In genomic region chr11:94389021-94389420, GRCm38 (mm10) we compare ENCODE assay signal across 19 mouse cellular contexts. TPM values are rescaled to one million over a fixed set of nuclear protein-coding genes. Genes with fewer than 3 reads are reported as not detected.
DNase-seq lines count a peak whose midpoint lies in the region; ATAC-seq and TF ChIP-seq lines count a peak whose summit lies in the region.
"Had no signal": no experiment of that assay in that cellular context is flagged by ENCODE, and none has a peak within 500 bp of the region (broad histone marks: within the 10 kb centered on the region; RNA-seq: fewer than 3 reads in every experiment).

No protein-coding gene starts in this region.

- no peak overlapping the region for H3K9ac ChIP-seq in liver, adult 2 months (ENCODE audit: low read depth, low read length)
- no peak overlapping the region for H3K9ac ChIP-seq in liver, embryonic 11.5 days (ENCODE audit: low read depth, low read length)
- no peak overlapping the region for H3K9ac ChIP-seq in neural tube, embryonic 11.5 days (ENCODE audit: low read length)
- H3K9ac ChIP-seq in neural tube, embryonic 15.5 days (replicated peaks): no peak overlapping the region
- H3K9ac ChIP-seq: embryonic facial prominence, embryonic 12.5 days; forebrain, embryonic 13.5 days; forebrain, embryonic 15.5 days had no signal

- no peak for TF ChIP-seq POLR2A in liver, adult 2 months (IDR thresholded peaks at IDR 0.05; ENCODE audit: extremely low read depth, insufficient read depth, low read length)
- no peak for TF ChIP-seq POLR2A in small intestine, adult 2 months (IDR thresholded peaks at IDR 0.05; ENCODE audit: low read depth, low read length)

- no peak overlapping the region for H3K4me2 ChIP-seq in liver, embryonic 11.5 days
- no peak overlapping the region for H3K4me2 ChIP-seq in neural tube, embryonic 11.5 days (ENCODE audit: low read depth)
- H3K4me2 ChIP-seq in neural tube, embryonic 15.5 days: no peak overlapping the region
- H3K4me2 ChIP-seq: embryonic facial prominence, embryonic 12.5 days; forebrain, embryonic 13.5 days; forebrain, embryonic 15.5 days had no signal

- H3K79me2 ChIP-seq in liver, adult 2 months (ENCODE audit: control insufficient read depth, insufficient read depth, low read length): peaks cover 12% of the 10 kb centered on the region; the same call in 1 of the 2 replicates

- peaks cover 22% of the 10 kb centered on the region for H3K4me1 ChIP-seq in liver, adult 2 months (ENCODE audit: control insufficient read depth, insufficient read depth, low read length)
- peaks cover 6% of the 10 kb centered on the region; the same call in 1 of the 2 replicates for H3K4me1 ChIP-seq in liver, embryonic 11.5 days (replicated peaks; ENCODE audit: control insufficient read depth, insufficient read depth, low read length)
- peaks cover 10% of the 10 kb centered on the region for H3K4me1 ChIP-seq in neural tube, embryonic 11.5 days (ENCODE audit: control insufficient read depth, insufficient read depth, low read length)
- H3K4me1 ChIP-seq in neural tube, embryonic 15.5 days: peaks cover 17% of the 10 kb centered on the region
- peaks cover 42% of the 10 kb centered on the region for H3K4me1 ChIP-seq in small intestine, adult 2 months (ENCODE audit: control insufficient read depth, insufficient read depth, insufficient read length, low read length)
- H3K4me1 ChIP-seq: forebrain, embryonic 15.5 days had no signal

- no peaks in the 10 kb centered on the region for H3K27me3 ChIP-seq in liver, adult 2 months (ENCODE audit: control insufficient read depth, insufficient read depth, low read length)
- peaks cover 18% of the 10 kb centered on the region for H3K27me3 ChIP-seq in liver, embryonic 11.5 days (replicated peaks; ENCODE audit: control insufficient read depth, insufficient read depth, low read length)
- peaks cover 6% of the 10 kb centered on the region; the same call in 1 of the 2 replicates for H3K27me3 ChIP-seq in neural tube, embryonic 11.5 days (ENCODE audit: control insufficient read depth, insufficient read depth, low read length)
- H3K27me3 ChIP-seq in neural tube, embryonic 15.5 days (replicated peaks): 0 out of 2 replicates have a peak, but pooled peaks cover 5% of the 10 kb centered on the region
- H3K27me3 ChIP-seq in small intestine, adult 2 months (ENCODE audit: control insufficient read depth, insufficient read depth, low read length): no peaks in the 10 kb centered on the region
- H3K27me3 ChIP-seq: CH12.LX, Patski had no signal

- peak overlapping the region; percentile 58 for H3K27ac ChIP-seq in liver, adult 2 months (replicated peaks; ENCODE audit: insufficient read depth, low read depth, low read length)
- no peak overlapping the region for H3K27ac ChIP-seq in liver, embryonic 11.5 days (ENCODE audit: low read depth, low read length)
- no peak overlapping the region for H3K27ac ChIP-seq in neural tube, embryonic 11.5 days (ENCODE audit: low read depth, low read length)
- H3K27ac ChIP-seq in neural tube, embryonic 15.5 days (replicated peaks): no peak overlapping the region
- H3K27ac ChIP-seq in small intestine, adult 2 months (ENCODE audit: insufficient read depth, low read depth, low read length): peak overlapping the region; percentile 91; the same call in 1 of the 2 replicates
- H3K27ac ChIP-seq: embryonic facial prominence, embryonic 10.5 days; embryonic facial prominence, embryonic 12.5 days; forebrain, embryonic 13.5 days; forebrain, embryonic 15.5 days had no signal

- H3K36me3 ChIP-seq in liver, adult 2 months (ENCODE audit: control insufficient read depth, insufficient read depth, low read length): no peaks in the 10 kb centered on the region
- no peaks in the 10 kb centered on the region for H3K36me3 ChIP-seq in liver, embryonic 11.5 days (ENCODE audit: control insufficient read depth, insufficient read depth, low read length)
- H3K36me3 ChIP-seq in neural tube, embryonic 11.5 days (ENCODE audit: control insufficient read depth, insufficient read depth, low read length): no peaks in the 10 kb centered on the region
- H3K36me3 ChIP-seq in neural tube, embryonic 15.5 days: no peaks in the 10 kb centered on the region
- H3K36me3 ChIP-seq in small intestine, adult 2 months (ENCODE audit: control insufficient read depth, insufficient read depth, low read length): no peaks in the 10 kb centered on the region
- H3K36me3 ChIP-seq: embryonic facial prominence, embryonic 10.5 days; embryonic facial prominence, embryonic 12.5 days; forebrain, embryonic 15.5 days; G1E had no signal

- DNase-seq in liver, adult 2 months (ENCODE audit: extremely low read depth, low read depth, low spot score): peak; percentile 100
- DNase-seq in liver, embryonic 11.5 days (ENCODE audit: low spot score): no peak
- peak; percentile 1 for DNase-seq in neural tube, embryonic 11.5 days (ENCODE audit: low spot score)
- no peak for DNase-seq in left cerebral cortex, adult 18-20 months (ENCODE audit: low spot score in 2 of 2)
- DNase-seq: adrenal gland, adult 8-10 months; adrenal gland, postnatal 14 days; adrenal gland, postnatal 36 days; B cell, adult 2 months had no signal

- H3K9me3 ChIP-seq in liver, embryonic 11.5 days (ENCODE audit: control insufficient read depth, low read length): no peaks in the 10 kb centered on the region
- H3K9me3 ChIP-seq in neural tube, embryonic 11.5 days (ENCODE audit: control insufficient read depth, low read length): no peaks in the 10 kb centered on the region
- H3K9me3 ChIP-seq in neural tube, embryonic 15.5 days (replicated peaks): no peaks in the 10 kb centered on the region
- H3K9me3 ChIP-seq: embryonic facial prominence, embryonic 10.5 days; embryonic facial prominence, embryonic 12.5 days; forebrain, embryonic 13.5 days; forebrain, embryonic 15.5 days; G1E had no signal

- WGBS in liver, adult 2 months: 17% methylated on average over 4 of the region's 4 CpGs
- 71% methylated on average over 4 of the region's 4 CpGs for WGBS in liver, embryonic 11.5 days
- WGBS in neural tube, embryonic 11.5 days: 89% methylated on average over 4 of the region's 4 CpGs
- 86% methylated on average over 4 of the region's 4 CpGs for WGBS in neural tube, embryonic 15.5 days
- WGBS in small intestine, adult 2 months: 78% methylated on average over 4 of the region's 4 CpGs

- ATAC-seq in liver, embryonic 11.5 days (replicated peaks; ENCODE audit: low FRiP score): no peak
- ATAC-seq in neural tube, embryonic 11.5 days (ENCODE audit: insufficient read depth, low FRiP score, low TSS enrichment): no peak
- no peak for ATAC-seq in neural tube, embryonic 15.5 days (ENCODE audit: low FRiP score)
- ATAC-seq: activated CD4-positive, CD25-positive, alpha-beta regulatory T cell, adult 4 months; CD4-positive, CD25-positive, alpha-beta regulatory T cell, adult 4 months; forebrain, embryonic 13.5 days; forebrain, embryonic 15.5 days; Patski had no signal

- no peak for TF ChIP-seq CTCF in liver, adult 2 months (IDR thresholded peaks at IDR 0.05; ENCODE audit: low read depth, low read length)
- TF ChIP-seq CTCF in small intestine, adult 2 months (IDR thresholded peaks at IDR 0.05; ENCODE audit: extremely low read depth, insufficient read length, insufficient replicate concordance, low read depth, low read length): no peak

- H3K4me3 ChIP-seq in liver, adult 2 months (ENCODE audit: insufficient read depth, low read depth, low read length): no peak overlapping the region
- H3K4me3 ChIP-seq in liver, embryonic 11.5 days (ENCODE audit: low read depth, low read length): no peak overlapping the region
- no peak overlapping the region for H3K4me3 ChIP-seq in neural tube, embryonic 11.5 days (ENCODE audit: low read depth, low read length)
- H3K4me3 ChIP-seq in neural tube, embryonic 15.5 days (replicated peaks): no peak overlapping the region
- no peak overlapping the region for H3K4me3 ChIP-seq in small intestine, adult 2 months (ENCODE audit: low read depth, low read length)
- H3K4me3 ChIP-seq: embryonic facial prominence, embryonic 10.5 days; embryonic facial prominence, embryonic 12.5 days; forebrain, embryonic 13.5 days; forebrain, embryonic 15.5 days had no signal

RNA-seq across cellular contexts. Expression of gene Abcc3, which starts 3.8 kb away (rescaled TPM):
- total RNA-seq in liver, adult 2 months (2014; rRNA removed): 180 and 280 TPM in 2 replicates
- polyA plus RNA-seq in liver, adult 2 months (2012; rRNA removed): 251 and 292 TPM in 2 replicates
- polyA plus RNA-seq in liver, embryonic 11.5 days (2014; fragmentation: Nextera tagmentation; extraction: Ambion mirVana): 3.2 and 6.0 TPM in 2 replicates
- polyA plus RNA-seq in neural tube, embryonic 11.5 days (2014; fragmentation: Nextera tagmentation; extraction: Ambion mirVana): 0.60 and 1.2 TPM in 2 replicates
- 1.1 and 1.7 TPM in 2 replicates for polyA plus RNA-seq in neural tube, embryonic 15.5 days (2015; fragmentation: Nextera tagmentation; extraction: Ambion mirVana)
- 42.4 and 188 TPM in 2 replicates for polyA plus RNA-seq in small intestine, adult 2 months (2012; rRNA removed)
- 1 to 10 TPM; 2.5 to 3.7 TPM for total RNA-seq in left cerebral cortex, adult 18-20 months (2021)
- polyA plus RNA-seq: G1E had no signal

Comparison
In these comparisons a context has a peak if more than half of its experiments do, and no peak if none do; other contexts are left out.
1. DNase-seq: peak in liver, adult 2 months (single experiment) and neural tube, embryonic 11.5 days (single experiment); none in liver, embryonic 11.5 days (single experiment) and left cerebral cortex, adult 18-20 months (0 of 2).
2. H3K27ac ChIP-seq: peak in liver, adult 2 months (single experiment) and small intestine, adult 2 months (single experiment); none in liver, embryonic 11.5 days (single experiment), neural tube, embryonic 11.5 days (single experiment) and neural tube, embryonic 15.5 days (single experiment).